Mouse (Mus musculus): Measurements from ENCODE around the gene Foxb1.
A peak's percentile ranks its signal among the peaks of the same experiment; 100 is the strongest.

Gene Foxb1

GRCm38 (mm10) chr9:69759721-69760221 lies 969 bp downstream of the Foxb1 start:
- no peak for TF ChIP-seq CTCF (conservative IDR thresholded peaks at IDR 0.05; ENCODE audit: low read length)
- TF ChIP-seq NANOG (IDR thresholded peaks at IDR 0.05; ENCODE audit: borderline replicate concordance, low read length), result no peak
- no peak for TF ChIP-seq POU5F1 (IDR thresholded peaks at IDR 0.05; ENCODE audit: borderline replicate concordance, low read length)
- H3K9me3 ChIP-seq (ENCODE audit: low read length), result no peaks in the 10 kb centered on the region

DNA sequence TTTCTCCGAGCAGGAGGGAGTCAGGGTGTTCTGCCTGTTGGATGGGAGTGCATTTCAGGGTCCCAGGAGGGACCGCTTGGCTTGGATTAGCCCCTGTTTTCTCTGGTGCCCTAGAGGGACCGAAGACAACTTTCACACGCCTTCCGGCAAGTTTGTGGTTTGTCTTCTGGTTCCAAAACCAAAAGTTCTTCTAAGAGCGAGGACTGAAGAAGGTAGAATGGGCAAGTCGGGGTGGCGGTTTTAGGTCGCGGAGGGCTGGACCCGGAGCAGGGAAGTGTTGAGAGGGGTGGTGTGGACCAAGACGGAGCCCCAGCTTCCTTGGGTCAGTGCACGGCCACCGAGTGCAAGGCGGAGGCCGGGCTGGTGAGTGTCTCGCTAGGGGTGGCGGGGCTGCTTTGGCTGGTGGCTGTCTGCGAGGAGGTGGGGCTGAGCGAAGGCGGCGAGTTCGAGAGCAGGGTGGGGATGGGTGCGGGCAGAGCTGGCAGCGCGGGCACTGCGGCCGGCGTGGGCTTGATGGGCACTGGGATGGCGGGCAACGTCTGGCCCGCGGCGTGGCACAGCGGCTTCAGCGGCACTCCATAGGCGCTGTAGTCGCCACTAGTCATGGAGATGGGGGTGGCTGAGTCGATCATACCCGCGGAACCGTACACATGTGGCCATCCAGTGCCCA lies 1.7 kb downstream of the Foxb1 start:
- H3K4me3 ChIP-seq (replicated peaks; ENCODE audit: low read length), result peak overlapping the region; percentile 74
- TF ChIP-seq CTCF (conservative IDR thresholded peaks at IDR 0.05; ENCODE audit: low read length), result no peak
- no peak for TF ChIP-seq NANOG (IDR thresholded peaks at IDR 0.05; ENCODE audit: borderline replicate concordance, low read length)
- no peak for TF ChIP-seq POU5F1 (IDR thresholded peaks at IDR 0.05; ENCODE audit: borderline replicate concordance, low read length)

More at GRCm38 (mm10) chr9:69759721-69760221, 969 bp downstream of the Foxb1 start:
- H3K27me3 ChIP-seq (ENCODE audit: insufficient read depth, low read length), result peaks cover 97% of the 10 kb centered on the region
- no peaks in the 10 kb centered on the region for H3K36me3 ChIP-seq (ENCODE audit: insufficient read depth, low read length)
- peaks cover 72% of the 10 kb centered on the region for H3K4me1 ChIP-seq (replicated peaks; ENCODE audit: low read depth, low read length)
- peak overlapping the region; percentile 74 for H3K4me3 ChIP-seq (replicated peaks; ENCODE audit: low read length)

GRCm38 (mm10) chr9:69758506-69758905 lies 2.2 kb downstream of the Foxb1 start:
- Histone ChIP-seq H3K36me3 (ENCODE audit: insufficient read depth, low read length) (no peaks in the 10 kb centered on the region), H3K4me3 (replicated peaks; ENCODE audit: low read length) (peak overlapping the region; percentile 74), H3K27me3 (ENCODE audit: insufficient read depth, low read length) (peaks cover 94% of the 10 kb centered on the region), H3K4me1 (replicated peaks; ENCODE audit: low read depth, low read length) (peaks cover 61% of the 10 kb centered on the region), H3K9me3 (ENCODE audit: low read length) (no peaks in the 10 kb centered on the region)
- no peak for TF ChIP-seq CTCF (conservative IDR thresholded peaks at IDR 0.05; ENCODE audit: low read length)

More for the DNA sequence above, 1.7 kb downstream of the Foxb1 start:
- Histone ChIP-seq H3K4me1 (replicated peaks; ENCODE audit: low read depth, low read length) (peaks cover 65% of the 10 kb centered on the region), H3K9me3 (ENCODE audit: low read length) (no peaks in the 10 kb centered on the region), H3K36me3 (ENCODE audit: insufficient read depth, low read length) (no peaks in the 10 kb centered on the region), H3K27me3 (ENCODE audit: insufficient read depth, low read length) (peaks cover 97% of the 10 kb centered on the region)

- H3K36me3 ChIP-seq (ENCODE audit: insufficient read depth, low read length), result no peaks in the 10 kb centered on the region
- peaks cover 81% of the 10 kb centered on the region for H3K27me3 ChIP-seq (ENCODE audit: insufficient read depth, low read length)
- TF ChIP-seq POU5F1 (IDR thresholded peaks at IDR 0.05; ENCODE audit: borderline replicate concordance, low read length) (no peak), CTCF (conservative IDR thresholded peaks at IDR 0.05; ENCODE audit: low read length) (no peak), NANOG (IDR thresholded peaks at IDR 0.05; ENCODE audit: borderline replicate concordance, low read length) (no peak)
- no peaks in the 10 kb centered on the region for H3K9me3 ChIP-seq (ENCODE audit: low read length)
- peaks cover 49% of the 10 kb centered on the region for H3K4me1 ChIP-seq (replicated peaks; ENCODE audit: low read depth, low read length)
- H3K4me3 ChIP-seq (replicated peaks; ENCODE audit: low read length), result no peak overlapping the region
Measured at GRCm38 (mm10) chr9:69757254-69757653, 3.5 kb downstream of the Foxb1 start.

- no peaks in the 10 kb centered on the region for H3K36me3 ChIP-seq (ENCODE audit: insufficient read depth, low read length)
- no peaks in the 10 kb centered on the region for H3K9me3 ChIP-seq (ENCODE audit: low read length)
- H3K27me3 ChIP-seq (ENCODE audit: insufficient read depth, low read length), result peaks cover 75% of the 10 kb centered on the region
- TF ChIP-seq POU5F1 (IDR thresholded peaks at IDR 0.05; ENCODE audit: borderline replicate concordance, low read length), result no peak
- peaks cover 41% of the 10 kb centered on the region for H3K4me1 ChIP-seq (replicated peaks; ENCODE audit: low read depth, low read length)
- H3K4me3 ChIP-seq (replicated peaks; ENCODE audit: low read length), result no peak overlapping the region
Measured at GRCm38 (mm10) chr9:69756456-69756855, 4.3 kb downstream of the Foxb1 start.

DNA sequence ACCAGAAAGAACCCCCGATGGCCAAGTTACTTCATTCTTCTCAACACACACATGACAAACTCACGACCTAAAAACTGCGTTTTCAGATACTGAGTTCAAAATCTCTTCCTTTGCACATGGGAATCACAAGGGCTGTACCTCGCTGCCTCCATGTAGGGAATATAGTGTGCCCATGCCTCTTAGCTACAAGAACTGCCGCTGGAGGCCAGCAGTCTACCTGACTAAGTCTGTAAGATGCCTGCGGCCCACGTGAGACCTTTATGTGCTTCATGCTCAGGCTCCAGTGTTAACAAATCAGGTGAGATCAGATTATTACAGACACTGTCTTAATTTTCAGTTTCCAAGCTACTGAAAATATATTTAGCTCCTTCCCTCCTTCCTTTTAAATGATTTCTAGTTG lies 4.7 kb downstream of the Foxb1 start:
- no peaks in the 10 kb centered on the region for H3K36me3 ChIP-seq (ENCODE audit: insufficient read depth, low read length)
- no peaks in the 10 kb centered on the region for H3K9me3 ChIP-seq (ENCODE audit: low read length)
- no peak overlapping the region for H3K4me3 ChIP-seq (replicated peaks; ENCODE audit: low read length)
- H3K4me1 ChIP-seq (replicated peaks; ENCODE audit: low read depth, low read length), result peaks cover 37% of the 10 kb centered on the region
- H3K27me3 ChIP-seq (ENCODE audit: insufficient read depth, low read length), result peaks cover 71% of the 10 kb centered on the region
- TF ChIP-seq NANOG (IDR thresholded peaks at IDR 0.05; ENCODE audit: borderline replicate concordance, low read length) (no peak), CTCF (conservative IDR thresholded peaks at IDR 0.05; ENCODE audit: low read length) (no peak)

- H3K4me1 ChIP-seq (replicated peaks; ENCODE audit: low read depth, low read length), result peaks cover 28% of the 10 kb centered on the region
- H3K4me3 ChIP-seq (replicated peaks; ENCODE audit: low read length), result no peak overlapping the region
- H3K27me3 ChIP-seq (ENCODE audit: insufficient read depth, low read length), result peaks cover 62% of the 10 kb centered on the region
- no peaks in the 10 kb centered on the region for H3K9me3 ChIP-seq (ENCODE audit: low read length)
- TF ChIP-seq POU5F1 (IDR thresholded peaks at IDR 0.05; ENCODE audit: borderline replicate concordance, low read length), result no peak
- TF ChIP-seq NANOG (IDR thresholded peaks at IDR 0.05; ENCODE audit: borderline replicate concordance, low read length), result no peak
- TF ChIP-seq CTCF (conservative IDR thresholded peaks at IDR 0.05; ENCODE audit: low read length), result no peak
- no peaks in the 10 kb centered on the region for H3K36me3 ChIP-seq (ENCODE audit: insufficient read depth, low read length)
Measured at GRCm38 (mm10) chr9:69755157-69755556, 5.6 kb downstream of the Foxb1 start.

DNA sequence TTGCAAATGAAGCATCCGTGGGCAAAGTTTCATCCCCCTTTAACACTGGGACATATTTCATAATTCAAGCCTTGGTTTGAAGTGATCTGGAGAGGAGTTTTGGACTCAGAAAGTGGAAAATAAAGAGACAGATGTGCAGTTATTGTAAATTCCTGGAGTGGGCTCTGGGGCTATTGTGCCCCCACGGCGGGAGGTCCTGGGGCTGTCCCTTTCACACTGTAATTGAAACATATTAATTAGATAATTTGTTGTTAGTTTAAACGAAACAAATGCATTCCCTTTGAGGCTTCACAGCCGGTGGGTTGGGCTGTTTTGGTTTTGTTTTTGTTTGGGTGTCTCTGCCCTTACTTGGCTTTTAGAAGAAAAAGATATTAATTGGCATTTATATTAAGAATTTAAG lies 6.0 kb downstream of the Foxb1 start:
- no peak overlapping the region for H3K4me3 ChIP-seq (replicated peaks; ENCODE audit: low read length)
- H3K9me3 ChIP-seq (ENCODE audit: low read length), result no peaks in the 10 kb centered on the region
- no peaks in the 10 kb centered on the region for H3K36me3 ChIP-seq (ENCODE audit: insufficient read depth, low read length)
- H3K4me1 ChIP-seq (replicated peaks; ENCODE audit: low read depth, low read length), result peaks cover 24% of the 10 kb centered on the region
- peaks cover 59% of the 10 kb centered on the region for H3K27me3 ChIP-seq (ENCODE audit: insufficient read depth, low read length)
- TF ChIP-seq CTCF (conservative IDR thresholded peaks at IDR 0.05; ENCODE audit: low read length), result no peak
- no peak for TF ChIP-seq POU5F1 (IDR thresholded peaks at IDR 0.05; ENCODE audit: borderline replicate concordance, low read length)
- TF ChIP-seq NANOG (IDR thresholded peaks at IDR 0.05; ENCODE audit: borderline replicate concordance, low read length), result no peak

DNA sequence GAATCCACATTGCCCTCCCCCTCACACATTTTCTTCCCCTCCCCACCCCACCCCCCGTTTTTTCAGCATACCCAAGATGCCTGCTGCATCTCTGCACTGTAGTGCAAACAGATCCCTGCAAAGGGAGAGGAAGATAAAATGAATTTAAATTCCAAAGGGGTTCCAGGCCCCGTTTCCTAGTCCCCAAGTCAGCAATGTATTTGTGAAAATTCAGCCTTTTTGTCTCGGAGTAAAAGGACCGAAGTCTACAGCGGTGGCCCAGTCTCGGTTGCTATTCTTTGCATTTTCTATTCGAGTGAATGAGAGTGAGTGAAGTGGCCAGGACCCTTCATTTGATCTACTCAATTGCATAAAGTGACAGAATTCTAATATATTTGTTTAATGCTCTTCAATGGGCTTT lies 6.4 kb downstream of the Foxb1 start:
- no peak for TF ChIP-seq NANOG (IDR thresholded peaks at IDR 0.05; ENCODE audit: borderline replicate concordance, low read length)
- no peak for TF ChIP-seq POU5F1 (IDR thresholded peaks at IDR 0.05; ENCODE audit: borderline replicate concordance, low read length)
- no peak for TF ChIP-seq CTCF (conservative IDR thresholded peaks at IDR 0.05; ENCODE audit: low read length)
- H3K9me3 ChIP-seq (ENCODE audit: low read length), result no peaks in the 10 kb centered on the region
- H3K36me3 ChIP-seq (ENCODE audit: insufficient read depth, low read length), result no peaks in the 10 kb centered on the region
- peaks cover 59% of the 10 kb centered on the region for H3K27me3 ChIP-seq (ENCODE audit: insufficient read depth, low read length)
- H3K4me3 ChIP-seq (replicated peaks; ENCODE audit: low read length), result no peak overlapping the region
- peaks cover 21% of the 10 kb centered on the region for H3K4me1 ChIP-seq (replicated peaks; ENCODE audit: low read depth, low read length)

Data from E14TG2a.4 (cell line).